Mouse (Mus musculus) stomach, embryonic 14.5 days (tissue): ENCODE measurements around the gene Dtx4. TPM values are rescaled to one million over a fixed set of nuclear protein-coding genes. Genes with fewer than 3 reads are reported as not detected.

Source experiments
- ATAC-seq: fragments of 200-750 bp; cut with Nextera tagmentation; 2 replicates; pipeline ENCODE4 v1.8.0; 2017; ENCODE audit warnings: low read depth, moderate TSS enrichment; ENCODE audit not compliant: insufficient number of reproducible peaks, insufficient read depth, low FRiP score
- H3K27ac ChIP-seq: fragments of 300-500 bp; sonication (generic); 2 replicates; pipeline ENCODE4 v1.5.1; 2014; ENCODE audit warnings: mild to moderate bottlenecking, low read length, moderate library complexity, mixed read lengths
- H3K27me3 ChIP-seq: fragments of 300-500 bp; sonication (generic); 2 replicates; pipeline ENCODE4 v1.6.1; 2014; ENCODE audit warnings: low read length, control low read depth, mixed read lengths; ENCODE audit not compliant: control insufficient read depth, insufficient read depth
- H3K36me3 ChIP-seq: fragments of 300-500 bp; sonication (generic); 2 replicates; pipeline ENCODE4 v1.6.1; 2014; ENCODE audit warnings: mild to moderate bottlenecking, control low read depth, low read length, moderate library complexity, mixed read lengths; ENCODE audit not compliant: control insufficient read depth, insufficient read depth
- H3K4me1 ChIP-seq: fragments of 300-500 bp; sonication (generic); 2 replicates; pipeline ENCODE4 v1.6.1; 2014; ENCODE audit warnings: low read length, control low read depth, mixed read lengths; ENCODE audit not compliant: control insufficient read depth, insufficient read depth
- H3K4me2 ChIP-seq: fragments of 300-500 bp; sonication (generic); replicated peaks from 2 replicates; pipeline ENCODE4 v1.6.1; 2014; ENCODE audit warnings: low read depth, low read length, control low read depth
- H3K4me3 ChIP-seq: fragments of 300-500 bp; sonication (generic); 2 replicates; pipeline ENCODE4 v1.5.1; 2014; ENCODE audit warnings: low read depth, low read length, control low read depth
- H3K9ac ChIP-seq: fragments of 300-500 bp; sonication (generic); replicated peaks from 2 replicates; pipeline ENCODE4 v1.6.1; 2014; ENCODE audit warnings: low read depth, mild to moderate bottlenecking, control low read depth, low read length, moderate library complexity, mixed read lengths
- H3K9me3 ChIP-seq: fragments of 300-500 bp; sonication (generic); 2 replicates; pipeline ENCODE4 v1.6.1; 2016; ENCODE audit warnings: low read depth, low read length, control low read depth; ENCODE audit not compliant: control insufficient read depth
- WGBS: fragments of 180-500 bp; shearing (Covaris S2); extraction: QIAGEN DNeasy Blood & Tissue Kit; methylation state at CpG from one replicate; pipeline ENCODE4 v1.1.7; 2014; 5-methylcytosine and 5-hydroxymethylcytosine counted together
- polyA plus RNA-seq: library from polyadenylated mRNA; unstranded; fragments of >200 nt; fragmentation: Nextera tagmentation; extraction: Ambion mirVana; gene quantifications from 2 replicates; pipeline ENCODE4 v1.2.1, GENCODE M21; 2014

Dtx4 gene
- polyA plus RNA-seq, 1 experiment from 2014 or later, result 18.9 TPM

DNA sequence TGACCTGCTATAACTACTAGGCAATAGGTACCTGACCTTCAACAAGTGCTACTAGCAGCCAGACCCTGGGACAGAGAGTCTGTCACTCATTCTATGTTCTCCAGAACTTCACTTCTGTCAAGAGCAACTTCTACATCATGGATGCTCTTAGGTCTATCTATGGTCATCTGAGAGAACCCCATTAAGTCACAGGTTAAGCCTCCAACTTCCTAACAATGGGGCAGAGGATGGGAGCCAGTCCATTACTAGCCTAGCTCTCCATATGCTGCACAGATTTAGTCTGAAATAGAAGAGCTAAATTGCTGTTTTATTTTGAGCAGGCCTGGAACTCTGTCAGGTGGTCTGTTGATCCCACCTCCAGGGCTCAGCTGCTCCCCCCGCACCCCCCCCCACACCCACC, 2.3 kb downstream of the Dtx4 start:
- 100% methylated on average over 1 of the region's 1 CpGs for WGBS
- H3K4me1 ChIP-seq, result 0 out of 2 replicates have a peak, but pooled peaks cover 4% of the 10 kb centered on the region

DNA sequence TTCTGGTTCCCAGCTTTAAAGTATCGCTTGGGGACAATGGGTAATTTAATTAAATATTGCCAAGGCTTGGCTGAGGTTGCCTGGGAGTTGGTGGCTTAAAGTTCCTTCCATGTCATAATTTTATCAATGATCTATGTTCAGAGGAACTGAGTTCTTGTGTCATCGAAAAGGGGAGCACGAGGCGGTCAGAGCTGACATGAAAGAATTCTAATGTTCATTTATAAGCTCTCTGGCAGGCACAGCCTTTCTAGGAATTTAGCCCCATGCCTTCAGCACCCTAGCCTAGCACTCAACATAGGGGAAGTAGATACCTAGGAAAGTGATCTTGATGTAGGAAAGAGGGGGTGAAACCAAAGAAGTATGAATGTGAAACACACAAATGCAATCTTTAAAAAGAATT, 2.9 kb downstream of the Dtx4 start:
- ATAC-seq, result no peak
- H3K9me3 ChIP-seq, result no peaks in the 10 kb centered on the region
- H3K4me1 ChIP-seq, result 0 out of 2 replicates have a peak, but pooled peaks cover 4% of the 10 kb centered on the region
- H3K27me3 ChIP-seq, result no peaks in the 10 kb centered on the region
- H3K9ac ChIP-seq, result no peak overlapping the region
- no peak overlapping the region for H3K4me3 ChIP-seq
- 78% methylated on average over 4 of the region's 4 CpGs for WGBS
- H3K36me3 ChIP-seq, result no peaks in the 10 kb centered on the region
- peak overlapping the region; percentile 81; the same call in 1 of the 2 replicates for H3K4me2 ChIP-seq
- H3K27ac ChIP-seq, result no peak overlapping the region

More for the DNA sequence above, 2.3 kb downstream of the Dtx4 start:
- H3K27me3 ChIP-seq, result no peaks in the 10 kb centered on the region
- no peak overlapping the region for H3K9ac ChIP-seq
- no peaks in the 10 kb centered on the region for H3K9me3 ChIP-seq
- no peak overlapping the region for H3K27ac ChIP-seq
- H3K4me2 ChIP-seq, result peak overlapping the region; percentile 81
- peak overlapping the region; percentile 75; the same call in 1 of the 2 replicates for H3K4me3 ChIP-seq
- no peaks in the 10 kb centered on the region for H3K36me3 ChIP-seq
- no peak for ATAC-seq

DNA sequence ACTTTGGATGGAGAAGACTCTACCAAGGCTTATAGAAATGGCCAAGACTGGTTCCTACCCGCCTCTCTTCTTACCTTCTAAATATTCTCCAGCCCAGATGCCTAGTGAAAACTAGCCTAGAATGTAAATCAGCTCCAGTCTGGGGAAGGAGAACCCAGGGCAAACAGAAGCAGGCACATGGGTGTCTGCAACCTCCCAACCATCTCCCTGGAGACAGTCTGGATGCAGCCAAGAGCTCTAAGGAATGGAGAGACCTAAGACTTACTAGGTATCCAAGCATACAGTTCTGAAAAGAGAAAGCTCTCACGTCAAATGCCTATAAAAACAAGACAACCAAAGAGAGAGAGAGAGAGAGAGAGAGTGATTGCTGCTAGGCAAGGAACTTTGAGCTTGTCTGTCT, 3.3 kb downstream of the Dtx4 start:
- Histone ChIP-seq H3K9me3 (no peaks in the 10 kb centered on the region), H3K27me3 (no peaks in the 10 kb centered on the region), H3K4me1 (0 out of 2 replicates have a peak, but pooled peaks cover 4% of the 10 kb centered on the region), H3K36me3 (no peaks in the 10 kb centered on the region), H3K4me2 (no peak overlapping the region), H3K27ac (no peak overlapping the region), H3K4me3 (no peak overlapping the region), H3K9ac (no peak overlapping the region)
- ATAC-seq, result no peak
- 89% methylated on average over 2 of the region's 2 CpGs for WGBS

DNA sequence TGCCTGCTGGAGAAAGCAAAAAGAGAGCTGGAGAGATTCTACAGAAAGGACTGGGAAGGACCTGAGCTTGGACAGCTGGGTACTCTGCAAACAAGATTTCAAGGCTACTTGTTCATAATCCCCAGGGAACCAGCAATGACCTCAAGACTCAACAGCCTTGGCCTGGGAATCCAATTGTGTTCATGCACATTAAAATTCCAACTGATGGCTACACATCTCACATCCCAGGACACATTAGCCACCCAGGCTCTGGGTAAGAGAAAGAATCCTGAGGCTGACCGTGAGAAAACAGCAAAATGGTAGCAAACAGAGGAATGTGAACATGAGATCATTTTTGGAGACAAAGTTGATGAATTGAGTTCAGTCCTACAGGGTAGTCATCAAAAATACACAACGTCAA, 5.0 kb downstream of the Dtx4 start:
- no peak overlapping the region for H3K4me2 ChIP-seq
- H3K9ac ChIP-seq, result no peak overlapping the region
- no peaks in the 10 kb centered on the region for H3K9me3 ChIP-seq
- peaks cover 8% of the 10 kb centered on the region for H3K36me3 ChIP-seq
- H3K4me1 ChIP-seq, result 0 out of 2 replicates have a peak, but pooled peaks cover 4% of the 10 kb centered on the region
- H3K4me3 ChIP-seq, result no peak overlapping the region
- 79% methylated on average over 2 of the region's 2 CpGs for WGBS
- no peak overlapping the region for H3K27ac ChIP-seq
- no peaks in the 10 kb centered on the region for H3K27me3 ChIP-seq
- ATAC-seq, result no peak

DNA sequence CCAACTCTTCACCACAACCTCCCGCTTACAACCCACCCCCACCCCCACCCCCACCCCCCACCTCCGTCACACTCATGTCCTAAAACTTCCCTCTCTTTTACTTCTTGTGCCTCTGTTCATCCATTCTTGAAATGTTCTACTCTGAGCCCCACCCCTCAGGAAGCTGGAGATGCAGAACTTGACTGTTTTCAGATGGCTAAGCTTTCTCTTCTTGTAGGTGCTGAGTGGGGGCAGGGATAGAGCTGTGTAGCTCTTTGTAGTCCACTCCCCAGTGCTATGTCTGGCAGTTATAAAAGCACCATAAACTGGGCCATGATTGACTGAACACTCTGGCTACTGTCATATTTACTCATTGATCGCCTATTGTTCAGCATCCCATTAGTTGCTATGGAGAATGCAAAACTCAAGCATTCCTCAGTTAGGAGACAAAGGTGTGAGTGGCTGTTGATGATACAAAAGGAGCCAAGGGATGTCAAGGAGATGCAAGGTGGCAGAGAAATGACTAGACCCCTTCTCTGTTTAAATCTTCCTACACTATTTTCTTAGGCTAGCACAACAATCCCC, 6.2 kb downstream of the Dtx4 start:
- H3K4me2 ChIP-seq, result no peak overlapping the region
- H3K9ac ChIP-seq, result no peak overlapping the region
- H3K9me3 ChIP-seq, result no peaks in the 10 kb centered on the region
- 73% methylated on average over 3 of the region's 3 CpGs for WGBS
- no peak overlapping the region for H3K27ac ChIP-seq
- H3K27me3 ChIP-seq, result no peaks in the 10 kb centered on the region
- H3K36me3 ChIP-seq, result peaks cover 13% of the 10 kb centered on the region
- 0 out of 2 replicates have a peak, but pooled peaks cover 4% of the 10 kb centered on the region for H3K4me1 ChIP-seq
- H3K4me3 ChIP-seq, result no peak overlapping the region
- no peak for ATAC-seq

DNA sequence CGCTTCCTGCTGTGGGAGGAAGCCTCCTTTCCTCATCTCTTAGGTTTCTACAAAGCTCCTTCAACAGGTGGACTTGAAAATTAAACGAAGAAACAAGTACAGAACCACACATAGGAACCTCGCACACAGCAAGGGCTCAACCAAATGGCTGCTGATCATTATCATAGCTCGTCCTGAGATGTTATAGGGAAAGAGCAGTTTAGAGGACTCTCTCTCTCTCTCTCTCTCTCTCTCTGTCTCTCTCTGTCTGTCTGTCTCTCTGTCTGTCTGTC, 7.1 kb downstream of the Dtx4 start:
- ATAC-seq, result no peak
- no peak overlapping the region for H3K9ac ChIP-seq
- H3K27me3 ChIP-seq, result no peaks in the 10 kb centered on the region
- H3K9me3 ChIP-seq, result no peaks in the 10 kb centered on the region
- WGBS, result 85% methylated on average over 4 of the region's 4 CpGs
- 0 out of 2 replicates have a peak, but pooled peaks cover 7% of the 10 kb centered on the region for H3K4me1 ChIP-seq
- peaks cover 16% of the 10 kb centered on the region for H3K36me3 ChIP-seq
- no peak overlapping the region for H3K27ac ChIP-seq
- no peak overlapping the region for H3K4me3 ChIP-seq
- no peak overlapping the region for H3K4me2 ChIP-seq

DNA sequence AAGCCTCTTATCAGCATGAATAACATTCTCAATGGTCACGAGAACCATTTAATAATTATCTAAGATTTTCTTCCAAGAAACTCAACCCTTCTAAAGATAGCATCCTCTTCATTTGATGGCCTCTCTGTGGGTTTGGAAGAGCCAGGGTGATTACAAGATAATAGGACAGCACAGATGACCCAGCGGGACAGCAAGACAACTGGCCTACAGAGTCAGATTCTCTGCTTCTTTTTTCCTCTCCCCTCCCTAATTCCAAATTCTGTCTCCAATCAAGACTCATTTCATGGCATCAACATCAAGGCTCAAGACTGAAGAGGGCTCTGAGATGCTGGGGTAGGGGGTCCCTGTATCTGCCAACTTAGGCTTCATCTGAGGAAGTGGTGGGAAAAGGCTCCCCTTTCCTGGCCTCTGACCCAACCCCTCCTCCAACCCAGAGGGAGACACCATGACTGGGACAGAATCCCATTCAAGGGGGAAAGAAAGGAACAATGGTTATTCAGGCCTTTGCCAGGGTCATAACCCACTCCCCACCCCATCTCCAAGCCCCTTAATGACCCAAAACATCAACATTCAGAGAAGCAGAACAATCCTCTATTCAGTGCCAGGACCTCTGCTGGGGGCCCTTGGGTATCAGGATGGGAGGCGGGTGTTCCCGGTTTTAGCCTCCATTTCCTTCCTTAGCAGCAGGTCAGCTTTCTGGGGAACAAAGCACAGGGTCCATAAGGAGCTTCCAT, 7.6 kb downstream of the Dtx4 start:
- Histone ChIP-seq H3K9ac (no peak overlapping the region), H3K36me3 (peaks cover 16% of the 10 kb centered on the region), H3K4me3 (no peak overlapping the region), H3K27me3 (no peaks in the 10 kb centered on the region), H3K9me3 (no peaks in the 10 kb centered on the region), H3K4me1 (0 out of 2 replicates have a peak, but pooled peaks cover 11% of the 10 kb centered on the region), H3K4me2 (no peak overlapping the region), H3K27ac (no peak overlapping the region)
- 70% methylated on average over 4 of the region's 4 CpGs for WGBS
- no peak for ATAC-seq

DNA sequence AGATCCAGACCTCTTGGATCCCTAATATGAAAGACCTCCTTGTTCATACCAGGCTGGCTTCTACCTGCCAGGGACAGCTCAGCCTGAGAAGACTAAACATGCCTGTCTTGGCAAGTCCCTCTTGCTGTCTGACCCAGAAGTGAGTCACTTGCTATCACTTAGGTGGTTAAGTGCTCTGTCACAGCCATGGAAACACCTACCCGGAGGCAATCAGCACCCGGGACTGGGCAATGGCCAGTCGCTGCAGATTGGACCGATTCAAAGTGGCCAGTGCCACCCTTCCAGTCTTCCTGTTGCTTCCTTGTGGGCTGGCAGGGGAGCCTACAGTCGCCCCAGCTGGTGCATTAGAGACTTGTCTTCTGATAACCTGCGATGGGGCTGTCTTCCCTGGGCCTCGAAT, 9.6 kb downstream of the Dtx4 start:
- ATAC-seq, result no peak
- no peak overlapping the region for H3K9ac ChIP-seq
- H3K36me3 ChIP-seq, result peaks cover 16% of the 10 kb centered on the region
- no peak overlapping the region for H3K4me3 ChIP-seq
- no peak overlapping the region for H3K27ac ChIP-seq
- no peak overlapping the region for H3K4me2 ChIP-seq
- 92% methylated on average over 7 of the region's 7 CpGs for WGBS
- H3K27me3 ChIP-seq, result no peaks in the 10 kb centered on the region
- peaks cover 17% of the 10 kb centered on the region; the same call in 1 of the 2 replicates for H3K4me1 ChIP-seq
- no peaks in the 10 kb centered on the region for H3K9me3 ChIP-seq
